Mouse (Mus musculus) thymus, adult 2 months (tissue): ENCODE results near the gene Eps8l3.

Experiments
- CTCF ChIP-seq: fragments of 200-500 bp; IDR thresholded peaks from 2 replicates; pipeline ENCODE4 v1.5.1; 2012; ENCODE audit warnings: mild to moderate bottlenecking, control low read depth, low read length, moderate library complexity, borderline replicate concordance; ENCODE audit not compliant: control insufficient read depth, poor library complexity, insufficient read depth; ENCODE audit errors: extremely low read depth
- POLR2A ChIP-seq: fragments of 200-500 bp; IDR thresholded peaks from 2 replicates; pipeline ENCODE4 v1.6.1; 2012; ENCODE audit warnings: mild to moderate bottlenecking, low read length, control low read depth, moderate library complexity; ENCODE audit not compliant: control insufficient read depth, poor library complexity, insufficient read depth; ENCODE audit errors: extremely low read depth

DNA sequence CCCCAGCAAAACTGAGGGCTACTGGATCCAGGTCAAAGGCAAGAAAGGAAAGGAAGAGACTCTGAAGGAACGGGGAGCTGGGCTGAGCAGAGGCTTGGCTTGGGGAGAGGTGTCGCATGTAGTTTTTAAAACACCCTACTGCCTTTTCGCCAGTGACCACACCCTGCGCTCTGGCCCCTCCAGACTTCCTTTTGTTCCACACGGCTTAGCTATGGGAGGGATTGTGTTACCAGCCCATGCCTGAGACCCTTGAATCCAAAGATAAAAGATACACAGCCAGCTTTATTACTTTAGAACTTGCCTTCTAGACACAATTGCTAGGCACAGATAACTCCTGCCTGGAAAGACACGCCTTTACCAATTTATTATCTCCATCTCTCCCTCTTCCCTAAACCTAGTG is 28.9 kb downstream of the Eps8l3 start:
- TF ChIP-seq CTCF (no peak), POLR2A (no peak)
